Mouse (Mus musculus) lung, adult 10 weeks (tissue): ENCODE data around the gene Gm7233. TPM values are rescaled to one million over a fixed set of nuclear protein-coding genes. Genes with fewer than 3 reads are reported as not detected.

ENCODE experiments used
- polyA plus RNA-seq: library from polyadenylated mRNA; stranded (reverse); fragments of 350-450 nt; fragmentation: Illumina TruSeq; extraction: RNeasy Lipid Tissue Mini Kit (QIAGEN cat#74804); gene quantifications from one replicate; pipeline ENCODE4 v1.2.3, GENCODE M21; 2014; ENCODE audit warnings: low read depth, low replicate concordance; ENCODE audit not compliant: insufficient read depth

Gene Gm7233
- polyA plus RNA-seq = not detected

DNA sequence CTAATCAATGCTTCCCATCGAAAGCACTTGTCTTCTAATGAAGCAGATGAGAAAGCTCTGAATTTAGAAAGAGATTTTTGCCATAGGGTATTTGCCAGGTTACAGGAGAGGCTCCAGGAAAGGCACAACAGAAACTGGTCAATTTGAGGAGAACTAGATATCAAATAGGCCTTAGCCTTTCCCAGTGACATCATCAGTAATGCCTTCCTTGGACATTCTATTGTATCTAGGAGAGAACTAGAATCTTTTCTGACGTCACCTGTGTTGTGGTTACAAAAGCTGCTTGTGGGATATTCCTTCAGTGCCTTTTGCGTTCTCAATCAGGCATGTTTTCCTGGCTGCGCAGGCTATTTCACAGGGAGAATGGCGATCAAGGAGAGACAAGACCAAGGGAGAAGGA lies at the start of gene Gm7233:
TSS of gene Gm7233 (plus strand) at position 301 of the 400 bp plus-strand sequence.

DNA sequence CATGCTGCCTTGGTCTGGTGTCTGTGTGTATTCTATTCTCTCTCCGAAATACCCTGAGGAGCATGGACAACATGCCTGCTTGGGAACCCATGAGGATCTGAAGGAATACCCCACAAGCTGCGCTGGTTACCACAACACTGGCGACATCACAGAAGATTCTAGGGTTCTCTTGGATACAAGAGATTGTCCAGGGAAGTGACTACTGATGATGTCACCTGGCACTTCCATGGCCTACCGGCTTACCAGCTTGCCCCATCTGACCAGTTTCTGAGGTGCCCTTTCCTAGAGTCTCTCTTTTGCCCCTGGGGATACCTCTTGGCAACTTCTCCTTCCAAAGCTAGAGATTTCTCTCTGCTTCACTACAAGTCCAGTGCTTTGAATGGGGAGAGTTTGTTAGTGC lies 55.5 kb downstream of the Gm7233 start, which contains the start of gene Gm8122:
TSS of gene Gm8122 (minus strand) at position 101 of the 400 bp plus-strand sequence.

Other genes starting within 250 kb of the Gm7233 start
- gene Gm8082, start 186.2 kb upstream of the Gm7233 start, polyA plus RNA-seq = not detected
- not detected for gene Gm10376, start 164.2 kb upstream of the Gm7233 start, polyA plus RNA-seq
- gene Gm8094, start 103.2 kb upstream of the Gm7233 start, polyA plus RNA-seq = not detected
- gene Gm8104, start 79.3 kb upstream of the Gm7233 start, polyA plus RNA-seq = not detected
- not detected for gene Gm8122, start 55.4 kb downstream of the Gm7233 start, polyA plus RNA-seq
- not detected for gene Gm8126, start 78.8 kb downstream of the Gm7233 start, polyA plus RNA-seq
- not detected for gene Gm9732, start 95.2 kb downstream of the Gm7233 start, polyA plus RNA-seq
- gene Gm8127, start 114.0 kb downstream of the Gm7233 start, polyA plus RNA-seq = not detected
- gene 1700001F09Rik, start 167.9 kb downstream of the Gm7233 start, polyA plus RNA-seq = not detected
- gene Gm8138, start 236.5 kb downstream of the Gm7233 start, polyA plus RNA-seq = not detected